Mouse (Mus musculus): ENCODE data around the gene D6Wsu163e.

Gene D6Wsu163e

DNA sequence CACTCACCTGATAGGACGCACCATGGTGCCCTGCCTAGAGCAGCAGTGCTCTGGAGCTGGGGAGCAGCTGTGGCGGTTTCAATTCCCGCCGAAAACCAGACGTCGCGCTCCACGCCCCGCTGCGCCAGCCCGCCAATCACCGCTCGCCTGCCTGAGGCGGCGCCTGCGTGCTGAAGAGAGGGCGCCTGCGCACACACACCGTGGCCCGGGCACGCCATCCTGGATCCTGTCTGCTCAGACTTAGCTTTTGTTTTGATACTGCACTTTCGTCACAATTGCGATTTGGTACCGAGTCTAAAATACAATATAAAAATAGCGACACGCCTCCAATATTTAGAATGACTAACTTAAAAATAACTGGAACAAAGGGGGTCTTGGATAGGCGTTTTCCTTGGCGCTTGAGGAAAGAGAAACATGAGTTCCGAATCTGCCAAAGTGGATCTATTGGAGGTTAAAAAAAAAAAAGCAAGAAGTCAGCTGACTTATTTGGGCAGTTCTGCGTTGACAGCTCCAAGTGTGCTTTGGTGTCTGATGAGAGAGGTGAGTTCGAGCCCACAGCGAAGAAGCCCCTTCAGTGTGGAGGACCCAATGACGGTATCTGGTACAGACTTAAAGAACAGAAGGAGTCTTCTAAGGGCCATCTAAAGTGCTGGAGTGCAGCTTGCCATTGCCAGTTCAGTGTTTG, at the start of gene D6Wsu163e, which contains the start of gene Rad51ap1:
TSS of gene D6Wsu163e (plus strand) at position 476 of the 685 bp plus-strand sequence.
TSS of gene Rad51ap1 (minus strand) at position 101 of the 685 bp plus-strand sequence.
- peak; percentile 96 for DNase-seq

DNA sequence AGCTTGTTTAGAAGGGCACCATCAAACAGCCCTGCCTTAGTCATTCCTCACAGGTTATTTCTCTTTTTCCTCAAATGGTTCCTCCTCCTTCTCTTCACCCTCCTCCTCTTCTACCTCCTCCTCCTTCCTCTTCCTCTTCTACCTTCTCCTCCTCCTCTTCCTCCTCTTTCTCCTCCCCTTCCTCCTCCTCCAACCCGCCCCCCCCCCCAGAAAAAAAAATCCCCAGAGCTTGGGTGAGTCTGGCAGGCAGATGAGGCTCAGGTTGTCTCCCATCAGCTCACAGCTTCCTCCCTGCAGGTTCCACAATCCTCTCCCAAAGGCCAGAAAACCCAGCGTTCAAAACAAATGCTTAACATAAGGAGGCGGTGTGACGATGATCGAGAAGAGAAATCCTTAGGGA, 32.4 kb upstream of the D6Wsu163e start:
- no peak for DNase-seq

DNA sequence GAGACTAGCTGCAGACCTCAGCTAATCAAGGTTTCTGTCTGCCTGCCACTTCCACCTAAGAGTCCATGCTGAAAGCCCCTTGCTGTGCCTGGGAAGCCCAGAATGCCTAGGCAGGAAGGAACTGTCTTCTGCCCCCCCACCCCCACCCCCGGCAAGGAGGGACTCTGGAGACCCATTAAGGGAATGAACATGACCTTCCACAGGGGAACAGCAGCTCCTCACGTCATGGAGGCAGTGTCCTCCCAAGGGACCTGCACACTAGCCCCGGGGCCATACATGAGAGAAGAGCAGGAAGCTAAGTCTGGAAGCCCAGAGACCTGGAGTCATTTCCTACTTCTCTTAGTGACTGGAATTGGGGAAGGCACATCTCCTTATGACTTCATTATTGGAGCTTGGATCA, 31.9 kb upstream of the D6Wsu163e start:
- no peak for DNase-seq

- DNase-seq = no peak
Measured at GRCm38 (mm10) chr6:126910727-126911126, 29.0 kb upstream of the D6Wsu163e start.

GRCm38 (mm10) chr6:126914928-126915327, 24.8 kb upstream of the D6Wsu163e start:
- no peak for DNase-seq

GRCm38 (mm10) chr6:126921111-126921881, 18.5 kb upstream of the D6Wsu163e start, which contains the start of gene Dyrk4:
TSS of gene Dyrk4 (minus strand) at chr6:126921839.
- peak; percentile 33 for DNase-seq

DNA sequence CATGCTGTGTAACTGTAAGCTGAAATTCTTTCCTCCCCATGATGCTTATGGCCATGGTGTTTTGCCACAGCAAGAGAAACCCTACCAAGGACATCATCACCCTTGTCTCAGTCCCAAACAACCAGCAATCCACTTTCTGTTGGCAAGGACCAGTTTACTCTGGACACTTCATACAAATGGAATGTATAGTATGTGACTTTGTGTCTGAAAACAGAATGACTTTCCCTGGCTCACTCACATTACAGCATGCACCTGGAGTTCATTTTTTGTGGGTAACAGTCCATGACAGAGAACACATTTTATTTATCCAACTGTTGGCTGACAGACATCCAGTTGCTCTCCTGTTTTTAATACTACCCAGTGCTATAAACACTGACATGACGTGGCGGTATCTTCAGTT, 6.9 kb upstream of the D6Wsu163e start:
- DNase-seq = no peak

GRCm38 (mm10) chr6:126938047-126938446, 1.7 kb upstream of the D6Wsu163e start:
- peak; percentile 19 for DNase-seq

- peak; percentile 12 for DNase-seq
Measured at GRCm38 (mm10) chr6:126938853-126939486, 792 bp upstream of the D6Wsu163e start.

DNA sequence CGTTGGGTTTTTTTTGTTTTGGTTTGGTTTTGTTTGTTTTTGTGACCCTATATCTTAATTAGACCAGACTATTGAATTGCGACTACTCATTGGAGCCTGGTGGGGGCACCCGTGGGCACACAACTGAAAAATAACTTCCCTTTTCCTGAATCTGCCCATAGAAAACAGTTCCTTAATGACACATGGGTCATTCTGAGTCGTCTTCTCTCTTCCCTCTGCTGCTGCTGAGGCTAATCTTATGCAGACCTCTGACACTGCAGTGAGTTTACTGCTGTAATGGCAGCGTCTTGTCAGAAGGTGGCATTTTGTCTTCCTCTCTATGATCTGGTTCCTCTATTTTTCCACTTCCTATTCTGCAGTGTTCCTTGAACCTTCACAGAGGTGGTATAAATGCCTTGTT, 689 bp downstream of the D6Wsu163e start:
- DNase-seq = no peak

DNA sequence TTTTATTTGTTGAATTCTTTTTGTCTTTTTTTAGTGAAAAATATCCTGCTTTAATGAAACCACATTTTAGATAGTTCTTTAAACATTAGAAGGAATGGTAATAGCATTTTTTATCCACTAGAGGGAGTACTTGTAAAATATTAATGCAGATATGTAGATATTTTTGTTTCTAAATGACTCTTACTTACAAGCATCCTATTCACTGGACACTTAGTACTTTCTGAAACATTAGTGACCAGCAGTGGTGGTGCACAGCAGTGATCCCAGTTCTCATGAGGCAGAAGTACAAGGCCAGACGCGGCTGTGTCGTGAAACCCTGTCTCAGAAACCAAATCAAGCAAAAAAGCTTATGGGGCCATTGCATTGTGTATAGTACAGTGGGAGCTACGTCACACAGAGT, 8.6 kb downstream of the D6Wsu163e start:
- DNase-seq = no peak

- DNase-seq = peak; percentile 67
Measured at GRCm38 (mm10) chr6:126955734-126956133, 16.0 kb downstream of the D6Wsu163e start.

- DNase-seq = no peak
Measured at GRCm38 (mm10) chr6:126961371-126962018, 21.7 kb downstream of the D6Wsu163e start.

DNA sequence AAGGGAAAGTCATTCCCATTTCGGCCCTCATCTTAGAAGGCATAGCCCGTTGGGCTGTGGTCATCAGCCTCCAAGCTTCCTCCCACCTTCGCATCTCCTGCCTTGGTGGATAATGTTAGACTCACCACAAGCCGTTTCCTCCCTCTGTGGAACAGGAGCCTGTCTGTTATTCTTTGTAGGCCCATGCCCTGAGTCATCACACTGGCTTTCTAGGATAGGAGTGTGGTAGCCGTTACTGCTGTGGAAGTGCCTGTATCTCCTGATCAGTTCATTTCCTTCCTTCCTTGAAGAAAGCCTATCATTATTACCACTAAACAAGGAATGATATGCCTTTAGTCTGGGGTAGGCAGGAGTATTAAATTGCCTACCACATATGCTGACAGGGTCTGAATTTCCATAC, 22.9 kb downstream of the D6Wsu163e start:
- no peak for DNase-seq

- no peak for DNase-seq
Measured at GRCm38 (mm10) chr6:126963426-126963825, 23.7 kb downstream of the D6Wsu163e start.

GRCm38 (mm10) chr6:126966241-126967026, 26.7 kb downstream of the D6Wsu163e start:
- no peak for DNase-seq

DNA sequence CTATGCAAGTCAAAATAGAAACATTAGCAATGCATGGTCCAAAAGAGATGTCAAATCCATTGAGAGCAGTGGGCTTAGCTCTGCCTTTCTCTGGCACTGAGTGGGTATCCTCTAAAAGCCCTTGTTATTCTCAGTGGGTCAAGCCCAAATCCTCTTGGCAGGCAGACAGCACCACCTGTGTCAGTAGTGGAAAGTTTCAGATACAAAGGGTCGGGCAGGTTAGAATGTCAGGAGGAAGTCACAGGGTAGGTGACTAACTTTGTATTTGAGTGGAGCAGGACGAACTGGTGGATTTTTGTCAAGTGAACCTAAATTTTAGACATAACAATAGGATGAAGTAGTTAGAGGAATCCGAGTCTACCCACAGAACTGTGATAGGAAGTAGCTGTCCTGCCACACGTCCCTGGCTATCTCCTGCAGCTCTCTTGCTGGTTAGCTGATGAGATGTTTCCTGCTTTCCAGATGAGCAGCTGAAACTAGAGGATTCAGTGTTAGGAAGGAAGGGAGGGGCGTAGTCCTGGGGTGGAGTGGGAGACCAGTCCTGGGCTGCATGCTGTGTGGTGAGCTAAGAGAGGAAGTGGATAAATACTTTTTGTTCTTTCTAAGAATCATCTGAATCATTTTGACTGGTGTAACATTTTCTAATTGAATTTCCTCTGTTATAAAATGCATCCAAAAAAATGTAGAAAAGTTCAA, 41.9 kb downstream of the D6Wsu163e start:
- no peak for DNase-seq

GRCm38 (mm10) chr6:126993676-126994075, 53.9 kb downstream of the D6Wsu163e start:
- no peak for DNase-seq

- no peak for DNase-seq
Measured at GRCm38 (mm10) chr6:126995494-126995893, 55.7 kb downstream of the D6Wsu163e start.

DNA sequence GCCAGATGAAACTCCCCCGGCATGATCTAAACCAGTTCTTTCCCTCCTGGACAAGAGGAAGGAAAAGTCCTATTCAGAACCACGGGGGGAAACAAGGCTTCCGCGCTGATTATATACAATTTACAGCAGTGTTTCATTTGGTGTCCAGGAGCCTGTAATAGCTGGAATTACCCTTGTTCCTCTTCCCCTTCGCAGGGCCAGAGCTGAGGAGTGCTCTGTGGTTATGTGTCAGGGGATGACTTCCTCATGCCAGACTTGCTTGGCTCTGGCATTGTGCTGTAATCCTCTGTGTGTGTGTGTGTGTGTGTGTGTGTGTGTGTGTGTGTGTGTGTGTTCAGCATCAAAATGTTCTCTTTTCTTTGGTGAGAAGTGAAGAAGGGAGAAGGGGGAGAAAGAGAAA, 56.6 kb downstream of the D6Wsu163e start:
- DNase-seq = no peak

DNA sequence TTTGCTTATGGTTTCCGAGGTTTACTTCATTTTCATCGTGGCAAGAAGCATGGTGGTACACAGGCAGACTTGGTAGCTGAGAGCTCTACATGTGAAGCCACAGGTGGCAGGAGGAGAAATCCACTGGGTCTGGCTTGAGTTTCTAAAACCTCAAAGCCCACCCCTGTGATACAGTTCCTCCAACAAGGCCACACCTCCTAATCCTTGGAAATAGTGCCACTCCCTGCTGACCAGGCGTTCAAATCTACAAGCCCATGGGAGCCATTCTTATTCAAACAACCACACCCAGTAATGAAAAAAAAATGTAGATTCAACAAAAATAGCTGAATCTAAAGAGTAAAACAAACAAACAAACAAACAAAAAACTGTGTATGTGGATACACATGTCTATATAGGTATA, 65.9 kb downstream of the D6Wsu163e start:
- no peak for DNase-seq

- no peak for DNase-seq
Measured at GRCm38 (mm10) chr6:127006551-127006950, 66.8 kb downstream of the D6Wsu163e start.

All from thymus, postnatal 14 days (tissue).